Mouse (Mus musculus) erythroblast, embryonic 14.5 days (primary cell): ENCODE data around the gene Lhfp. TPM values are rescaled to one million over a fixed set of nuclear protein-coding genes. Genes with fewer than 3 reads are reported as not detected.

Experiments used
- H3K27me3 ChIP-seq: 2 replicates; pipeline ENCODE4 v1.6.1; 2012; ENCODE audit warnings: inconsistent platforms; ENCODE audit not compliant: control insufficient read depth
- H3K36me3 ChIP-seq: 2 replicates; pipeline ENCODE4 v1.6.1; 2012; ENCODE audit warnings: mild to moderate bottlenecking, inconsistent platforms; ENCODE audit not compliant: control insufficient read depth
- H3K4me1 ChIP-seq: 2 replicates; pipeline ENCODE4 v1.6.1; 2012; ENCODE audit warnings: inconsistent platforms; ENCODE audit not compliant: control insufficient read depth
- H3K4me3 ChIP-seq: replicated peaks from 2 replicates; pipeline ENCODE3; 2012; ENCODE audit warnings: moderate library complexity, mild to moderate bottlenecking, inconsistent platforms
- H3K9me3 ChIP-seq: 2 replicates; pipeline ENCODE4 v1.6.1; 2012; ENCODE audit warnings: low read length, inconsistent platforms, mixed read lengths; ENCODE audit not compliant: control insufficient read depth
- GATA1 ChIP-seq: IDR thresholded peaks from 2 replicates; pipeline ENCODE4 v1.6.1; 2012; ENCODE audit warnings: low read length, inconsistent platforms, mixed read lengths
- TAL1 ChIP-seq: IDR thresholded peaks from 3 replicates; pipeline ENCODE4 v1.6.1; 2012; ENCODE audit warnings: low read length, inconsistent platforms, mixed read lengths
- polyA plus RNA-seq: library from polyadenylated mRNA; stranded (reverse); fragments of >175 nt; gene quantifications from 2 replicates; pipeline ENCODE4 v1.2.3, GENCODE M21; 2012

Gene Lhfp
- polyA plus RNA-seq, 1 experiment = not detected

- Histone ChIP-seq H3K9me3 (no peaks in the 10 kb centered on the region), H3K4me3 (no peak overlapping the region), H3K27me3 (no peaks in the 10 kb centered on the region), H3K36me3 (no peaks in the 10 kb centered on the region), H3K4me1 (no peaks in the 10 kb centered on the region)
- no peak for TF ChIP-seq TAL1
- no peak for TF ChIP-seq GATA1
Observed at GRCm38 (mm10) chr3:53206509-53207224, 165.3 kb downstream of the Lhfp start.

GRCm38 (mm10) chr3:53207225-53207528, 165.8 kb downstream of the Lhfp start:
- Histone ChIP-seq H3K36me3 (no peaks in the 10 kb centered on the region), H3K27me3 (no peaks in the 10 kb centered on the region), H3K4me1 (no peaks in the 10 kb centered on the region), H3K9me3 (peaks cover 1% of the 10 kb centered on the region), H3K4me3 (no peak overlapping the region)
- TF ChIP-seq TAL1 (no peak), GATA1 (no peak)

GRCm38 (mm10) chr3:53210691-53211526, 169.6 kb downstream of the Lhfp start:
- no peaks in the 10 kb centered on the region for H3K27me3 ChIP-seq

GRCm38 (mm10) chr3:53212599-53212998, 171.3 kb downstream of the Lhfp start:
- Histone ChIP-seq H3K27me3 (no peaks in the 10 kb centered on the region), H3K9me3 (peaks cover 6% of the 10 kb centered on the region), H3K4me1 (no peaks in the 10 kb centered on the region), H3K36me3 (no peaks in the 10 kb centered on the region), H3K4me3 (no peak overlapping the region)
- no peak for TF ChIP-seq GATA1

More at GRCm38 (mm10) chr3:53210691-53211526, 169.6 kb downstream of the Lhfp start:
- Histone ChIP-seq H3K4me3 (no peak overlapping the region), H3K4me1 (no peaks in the 10 kb centered on the region), H3K36me3 (no peaks in the 10 kb centered on the region), H3K9me3 (peaks cover 6% of the 10 kb centered on the region)
- TF ChIP-seq GATA1 = no peak
- TF ChIP-seq TAL1 = no peak

- Histone ChIP-seq H3K9me3 (peaks cover 6% of the 10 kb centered on the region), H3K36me3 (no peaks in the 10 kb centered on the region), H3K4me3 (no peak overlapping the region), H3K27me3 (no peaks in the 10 kb centered on the region), H3K4me1 (no peaks in the 10 kb centered on the region)
- TF ChIP-seq TAL1 = no peak
Observed at GRCm38 (mm10) chr3:53213346-53213745, 172.0 kb downstream of the Lhfp start.

- Histone ChIP-seq H3K4me1 (no peaks in the 10 kb centered on the region), H3K4me3 (no peak overlapping the region), H3K9me3 (peaks cover 6% of the 10 kb centered on the region), H3K36me3 (no peaks in the 10 kb centered on the region), H3K27me3 (no peaks in the 10 kb centered on the region)
- TF ChIP-seq TAL1 = no peak
- TF ChIP-seq GATA1 = no peak
Observed at GRCm38 (mm10) chr3:53213746-53214271, 172.5 kb downstream of the Lhfp start.

GRCm38 (mm10) chr3:53214386-53214785, 173.1 kb downstream of the Lhfp start:
- Histone ChIP-seq H3K27me3 (no peaks in the 10 kb centered on the region), H3K4me3 (no peak overlapping the region), H3K36me3 (no peaks in the 10 kb centered on the region), H3K9me3 (peaks cover 6% of the 10 kb centered on the region), H3K4me1 (no peaks in the 10 kb centered on the region)
- TF ChIP-seq TAL1 (no peak), GATA1 (no peak)

GRCm38 (mm10) chr3:53217697-53218096, 176.4 kb downstream of the Lhfp start:
- Histone ChIP-seq H3K4me1 (no peaks in the 10 kb centered on the region), H3K27me3 (no peaks in the 10 kb centered on the region), H3K36me3 (no peaks in the 10 kb centered on the region), H3K9me3 (no peaks in the 10 kb centered on the region; the same call in 1 of the 2 replicates), H3K4me3 (no peak overlapping the region)
- no peak for TF ChIP-seq GATA1
- no peak for TF ChIP-seq TAL1

GRCm38 (mm10) chr3:53221531-53222272, 180.4 kb downstream of the Lhfp start:
- H3K9me3 ChIP-seq = no peaks in the 10 kb centered on the region; the same call in 1 of the 2 replicates
- TF ChIP-seq GATA1 (no peak), TAL1 (no peak)

More at GRCm38 (mm10) chr3:53221531-53222272, 180.4 kb downstream of the Lhfp start:
- H3K27me3 ChIP-seq = no peaks in the 10 kb centered on the region
- no peaks in the 10 kb centered on the region for H3K4me1 ChIP-seq
- H3K4me3 ChIP-seq = no peak overlapping the region
- H3K36me3 ChIP-seq = no peaks in the 10 kb centered on the region
